Mouse (Mus musculus) heart, embryonic 14.5 days (tissue): ENCODE measurements around the gene Olfr263. TPM values are rescaled to one million over a fixed set of nuclear protein-coding genes. Genes with fewer than 3 reads are reported as not detected.

Source experiments
- ATAC-seq: fragments of 200-750 bp; cut with Nextera tagmentation; 2 replicates; pipeline ENCODE4 v1.8.0; 2017; ENCODE audit warnings: low read depth, moderate TSS enrichment; ENCODE audit not compliant: insufficient number of reproducible peaks, insufficient read depth, low FRiP score
- H3K27ac ChIP-seq, 2 experiments: fragments of 200-500 bp in 1 of 2; fragments of 300-500 bp in 1 of 2; sonication (generic) in 1 of 2; replicated peaks in 1 of 2; 2 replicates each; pipeline ENCODE4 v1.5.1; 2012 to 2014; ENCODE audit warnings: low read depth in 2 of 2, low read length in 2 of 2, control low read depth in 1 of 2, mild to moderate bottlenecking in 1 of 2, mixed read lengths in 1 of 2; ENCODE audit not compliant: control insufficient read depth in 1 of 2, insufficient read depth in 1 of 2
- H3K27me3 ChIP-seq: fragments of 300-500 bp; sonication (generic); 2 replicates; pipeline ENCODE4 v1.6.1; 2014; ENCODE audit warnings: mild to moderate bottlenecking, low read length, control low read depth; ENCODE audit not compliant: control insufficient read depth, insufficient read depth
- H3K36me3 ChIP-seq: fragments of 300-500 bp; sonication (generic); 2 replicates; pipeline ENCODE4 v1.6.1; 2014; ENCODE audit warnings: mild to moderate bottlenecking, control low read depth, low read length, mixed read lengths; ENCODE audit not compliant: control insufficient read depth, insufficient read depth
- H3K4me1 ChIP-seq, 2 experiments: fragments of 200-500 bp in 1 of 2; fragments of 300-500 bp in 1 of 2; sonication (generic) in 1 of 2; 2 replicates each; pipeline ENCODE4 v1.6.1; 2012 to 2014; ENCODE audit warnings: low read length in 2 of 2, control low read depth in 1 of 2, mixed read lengths in 1 of 2; ENCODE audit not compliant: control insufficient read depth in 2 of 2, insufficient read depth in 2 of 2
- H3K4me2 ChIP-seq: fragments of 300-500 bp; sonication (generic); 2 replicates; pipeline ENCODE4 v1.6.1; 2014; ENCODE audit warnings: mild to moderate bottlenecking, low read length
- H3K4me3 ChIP-seq, 2 experiments: fragments of 200-500 bp in 1 of 2; fragments of 300-500 bp in 1 of 2; sonication (generic) in 1 of 2; 2 replicates each; pipeline ENCODE4 v1.5.1; 2012 to 2014; ENCODE audit warnings: low read length in 2 of 2, mild to moderate bottlenecking in 2 of 2, control low read depth in 1 of 2, low read depth in 1 of 2, moderate library complexity in 1 of 2; ENCODE audit not compliant: control insufficient read depth in 1 of 2, insufficient read depth in 1 of 2
- H3K9ac ChIP-seq: fragments of 300-500 bp; sonication (generic); 2 replicates; pipeline ENCODE4 v1.6.1; 2014; ENCODE audit warnings: mild to moderate bottlenecking, low read length
- H3K9me3 ChIP-seq: fragments of 300-500 bp; sonication (generic); 2 replicates; pipeline ENCODE4 v1.6.1; 2016; ENCODE audit warnings: low read length, control low read depth; ENCODE audit not compliant: control insufficient read depth
- WGBS: fragments of 180-500 bp; shearing (Covaris S2); extraction: QIAGEN DNeasy Blood & Tissue Kit; methylation state at CpG from one replicate; pipeline ENCODE4 v1.1.7; 2014; 5-methylcytosine and 5-hydroxymethylcytosine counted together
- polyA plus RNA-seq: library from polyadenylated mRNA; unstranded; fragments of >200 nt; fragmentation: Nextera tagmentation; extraction: Ambion mirVana; gene quantifications from 2 replicates; pipeline ENCODE4 v1.2.1, GENCODE M21; 2014

Gene Olfr263
- polyA plus RNA-seq, 1 experiment from 2014 or later, result not detected

- no peak overlapping the region for H3K27ac ChIP-seq
- H3K27me3 ChIP-seq, result no peaks in the 10 kb centered on the region
- H3K36me3 ChIP-seq, result peaks cover 20% of the 10 kb centered on the region
- ATAC-seq, result no peak
- 75% methylated on average over 5 of the region's 5 CpGs for WGBS
- H3K4me3 ChIP-seq, result peak overlapping the region in 1 of 2 experiments; percentile 100; a peak in 1 of 4 replicates
- H3K4me1 ChIP-seq, result peaks cover 6 to 22% of the 10 kb centered on the region in 2 experiments
- H3K4me2 ChIP-seq, result peak overlapping the region; percentile 74; the same call in 1 of the 2 replicates
- peak overlapping the region; percentile 97; the same call in 1 of the 2 replicates for H3K9ac ChIP-seq
- H3K9me3 ChIP-seq, result no peaks in the 10 kb centered on the region
Measured at GRCm38 (mm10) chr13:21178364-21178763, 48.9 kb downstream of the Olfr263 start.

GRCm38 (mm10) chr13:21179367-21179723 lies 49.9 kb downstream of the Olfr263 start, which contains the start of gene Trim27:
TSS of gene Trim27 (plus strand) at chr13:21179445.
- peak within 1 kb of the TSS; percentile 91 to 95 for H3K27ac ChIP-seq
- no peaks in the 10 kb centered on the region for H3K9me3 ChIP-seq
- H3K36me3 ChIP-seq, result peaks cover 30% of the 10 kb centered on the region
- peak; percentile 35; the same call in 1 of the 2 replicates for ATAC-seq
- H3K4me3 ChIP-seq, result peak within 1 kb of the TSS; percentile 57 to 100
- under 1% methylated on average over 15 of the region's 15 CpGs for WGBS
- H3K27me3 ChIP-seq, result no peaks in the 10 kb centered on the region
- peak within 1 kb of the TSS; percentile 74 for H3K4me2 ChIP-seq
- H3K9ac ChIP-seq, result peak within 1 kb of the TSS; percentile 97
- H3K4me1 ChIP-seq, result peaks cover 6 to 21% of the 10 kb centered on the region in 2 experiments

- no peaks in the 10 kb centered on the region for H3K27me3 ChIP-seq
- H3K4me1 ChIP-seq, result peaks cover 6 to 21% of the 10 kb centered on the region in 2 experiments
- peak overlapping the region; percentile 74 for H3K4me2 ChIP-seq
- peak overlapping the region; percentile 97 for H3K9ac ChIP-seq
- H3K36me3 ChIP-seq, result peaks cover 36% of the 10 kb centered on the region
- H3K27ac ChIP-seq, result peak overlapping the region; percentile 91 to 95
- H3K9me3 ChIP-seq, result no peaks in the 10 kb centered on the region
- ATAC-seq, result peak; percentile 94
- H3K4me3 ChIP-seq, result peak overlapping the region; percentile 57 to 100
- WGBS, result under 1% methylated on average over 76 of the region's 80 CpGs
Measured at GRCm38 (mm10) chr13:21179724-21180550, 50.5 kb downstream of the Olfr263 start.

GRCm38 (mm10) chr13:21180551-21181530 lies 51.4 kb downstream of the Olfr263 start:
- H3K4me3 ChIP-seq, result peak overlapping the region; percentile 57 to 100
- no peaks in the 10 kb centered on the region for H3K9me3 ChIP-seq
- peak overlapping the region; percentile 97 for H3K9ac ChIP-seq
- H3K4me2 ChIP-seq, result peak overlapping the region; percentile 74
- ATAC-seq, result no peak; the same call in none of the 2 replicates
- under 1% methylated on average over 71 of the region's 71 CpGs for WGBS
- peaks cover 6 to 21% of the 10 kb centered on the region in 2 experiments for H3K4me1 ChIP-seq
- peaks cover 45% of the 10 kb centered on the region for H3K36me3 ChIP-seq
- H3K27ac ChIP-seq, result peak overlapping the region; percentile 47 to 91
- H3K27me3 ChIP-seq, result no peaks in the 10 kb centered on the region

- Histone ChIP-seq H3K4me1 (peaks cover 6 to 21% of the 10 kb centered on the region in 2 experiments), H3K9me3 (no peaks in the 10 kb centered on the region), H3K9ac (peak overlapping the region; percentile 97), H3K27ac (no peak overlapping the region), H3K27me3 (no peaks in the 10 kb centered on the region), H3K36me3 (peaks cover 56% of the 10 kb centered on the region), H3K4me3 (peak overlapping the region in 1 of 2 experiments; percentile 100; a peak in 2 of 4 replicates), H3K4me2 (peak overlapping the region; percentile 74)
- ATAC-seq, result no peak
- 67% methylated on average over 7 of the region's 7 CpGs for WGBS
Measured at GRCm38 (mm10) chr13:21181996-21182395, 52.6 kb downstream of the Olfr263 start.

GRCm38 (mm10) chr13:21183066-21183465 lies 53.6 kb downstream of the Olfr263 start:
- WGBS, result 93% methylated on average over 6 of the region's 6 CpGs
- H3K36me3 ChIP-seq, result peaks cover 67% of the 10 kb centered on the region
- H3K27me3 ChIP-seq, result no peaks in the 10 kb centered on the region
- no peaks in the 10 kb centered on the region for H3K9me3 ChIP-seq
- no peak overlapping the region for H3K9ac ChIP-seq
- H3K27ac ChIP-seq, result no peak overlapping the region
- no peak overlapping the region for H3K4me2 ChIP-seq
- H3K4me3 ChIP-seq, result no peak overlapping the region
- H3K4me1 ChIP-seq, result peaks cover 6 to 21% of the 10 kb centered on the region in 2 experiments
- no peak for ATAC-seq

- H3K9ac ChIP-seq, result no peak overlapping the region
- H3K9me3 ChIP-seq, result no peaks in the 10 kb centered on the region
- H3K4me1 ChIP-seq, result peaks cover 5 to 19% of the 10 kb centered on the region in 2 experiments
- H3K36me3 ChIP-seq, result peaks cover 73% of the 10 kb centered on the region
- H3K27me3 ChIP-seq, result no peaks in the 10 kb centered on the region
- no peak overlapping the region for H3K4me2 ChIP-seq
- H3K4me3 ChIP-seq, result no peak overlapping the region
- 91% methylated on average over 7 of the region's 7 CpGs for WGBS
- no peak overlapping the region for H3K27ac ChIP-seq
- no peak for ATAC-seq
Measured at GRCm38 (mm10) chr13:21183661-21184060, 54.2 kb downstream of the Olfr263 start.
